Mouse (Mus musculus): ENCODE measurements at regions not wholly inside any gene's neighbourhood (a gene's known extent, or its start where the extent isn't known, plus 50 kb on each side); places are given as distances from the start of the nearest gene placed in this dataset.

GRCm38 (mm10) chr10:24541990-24542389 lies 53.3 kb upstream of the Ccn2 start:
- no peaks in the 10 kb centered on the region for H3K4me1 ChIP-seq (ENCODE audit: control insufficient read depth in 1 of 2, insufficient read depth in 2 of 2)
- no peaks in the 10 kb centered on the region for H3K36me3 ChIP-seq (replicated peaks in 1 of 2; ENCODE audit: control insufficient read depth in 1 of 2, insufficient read depth in 1 of 2, low read length in 1 of 2)
- no peaks in the 10 kb centered on the region for H3K79me2 ChIP-seq (replicated peaks; ENCODE audit: control insufficient read depth, extremely low read depth, insufficient read depth, poor library complexity, severe bottlenecking)
- H3K27ac ChIP-seq (ENCODE audit: insufficient read depth, low read depth): no peak overlapping the region
- in situ Hi-C loops (cut with MboI; ENCODE audit: low pct_ligation_motif_present, low pct_unique_long_range_greater_than_20kb, low sequenced_read_pairs): no loop called here
- H3K4me3 ChIP-seq (replicated peaks in 1 of 3; ENCODE audit: low read depth in 2 of 3, low read length in 2 of 3, poor library complexity in 1 of 3): no peak overlapping the region
- no peaks in the 10 kb centered on the region for H3K9me3 ChIP-seq (replicated peaks; ENCODE audit: low read length)
- dilution Hi-C loops (cut with MboI; ENCODE audit: extremely low pct_ligation_motif_present, extremely low pct_unique_long_range_greater_than_20kb, low sequenced_read_pairs): no loop called here
- DNase-seq (ENCODE audit: extremely low read depth): no peak
- no peaks in the 10 kb centered on the region for H3K27me3 ChIP-seq (replicated peaks)
- no peak for TF ChIP-seq CHD2 (IDR thresholded peaks at IDR 0.05; ENCODE audit: low read length)
- no peak for TF ChIP-seq NRF1 (IDR thresholded peaks at IDR 0.05; ENCODE audit: low read depth, low read length)
- TF ChIP-seq MAZ (IDR thresholded peaks at IDR 0.05; ENCODE audit: low read depth, low read length): no peak
- TF ChIP-seq POLR2A (IDR thresholded peaks at IDR 0.05; ENCODE audit: low read depth, low read length): no peak
- TF ChIP-seq KAT2A (IDR thresholded peaks at IDR 0.05; ENCODE audit: insufficient replicate concordance, low read length): no peak
- no peak for TF ChIP-seq EP300 (IDR thresholded peaks at IDR 0.05; ENCODE audit: low read length)
- TF ChIP-seq PAX5 (IDR thresholded peaks at IDR 0.05; ENCODE audit: low read length): no peak
- no peak for TF ChIP-seq GABPA (IDR thresholded peaks at IDR 0.05; ENCODE audit: insufficient replicate concordance, low read depth, low read length)
- TF ChIP-seq E2F4 (IDR thresholded peaks at IDR 0.05; ENCODE audit: insufficient replicate concordance, low read depth, low read length): no peak
- no peak for TF ChIP-seq CHD1 (IDR thresholded peaks at IDR 0.05; ENCODE audit: low read depth, low read length)
- TF ChIP-seq NELFE (IDR thresholded peaks at IDR 0.05; ENCODE audit: low read depth, low read length): no peak
- no peak for TF ChIP-seq POLR2AphosphoS2 (IDR thresholded peaks at IDR 0.05; ENCODE audit: low read depth, low read length)
- TF ChIP-seq ETS1 (conservative IDR thresholded peaks at IDR 0.05; ENCODE audit: low read depth, low read length): no peak
- no peak for TF ChIP-seq JUN (IDR thresholded peaks at IDR 0.05; ENCODE audit: insufficient read depth, low read depth, low read length)
- TF ChIP-seq IRF4 (IDR thresholded peaks at IDR 0.05; ENCODE audit: low read depth, low read length): no peak
- no peak for TF ChIP-seq MAFK (IDR thresholded peaks at IDR 0.05; ENCODE audit: insufficient replicate concordance, low read length)
- TF ChIP-seq ELF1 (IDR thresholded peaks at IDR 0.05; ENCODE audit: low read depth, low read length): no peak
- no peak overlapping the region for H3K4me2 ChIP-seq (ENCODE audit: insufficient read depth, low read depth, poor library complexity, severe bottlenecking)
- no peak overlapping the region for H3K9ac ChIP-seq (ENCODE audit: insufficient read depth, low read depth)

Measured in CH12.LX (cell line).